Mouse (Mus musculus) left cerebral cortex, postnatal 14 days (tissue): ENCODE data around the gene Fam69b. TPM values are rescaled to one million over a fixed set of nuclear protein-coding genes. Genes with fewer than 3 reads are reported as not detected.

ENCODE experiments used
- DNase-seq, 2 experiments: peaks; one replicate each; pipeline ENCODE4 v3.0.0; 2021 to 2022; ENCODE audit warnings: low spot score in 2 of 2, mixed read lengths in 1 of 2
- intact Hi-C: fragments of 180-260 bp; cut with DNase I; formaldehyde crosslinking; loops from one replicate; pipeline ENCODE4 v1.15.1; 2025
- long read RNA-seq, 2 experiments: library from polyadenylated mRNA; stranded (forward); transcript quantifications; one replicate each; pipeline ENCODE4 v2.0.0; 2021
- total RNA-seq, 2 experiments: library from RNA; stranded (reverse); gene quantifications; 2 replicates each; pipeline ENCODE4 v1.2.3; 2021

The Fam69b gene
- 10 to 100 TPM; 80.3 TPM for total RNA-seq
- long read RNA-seq, experiment 1, transcript Fam69b-201 (5 exons, 1,622 nt): major isoform, 153 of 172 reads
- long read RNA-seq, experiment 1, partial matches to known transcripts: 0 of 172 reads
- long read RNA-seq, experiment 1, other reads (novel, unspliced or antisense): 19 of 172 reads
- long read RNA-seq, experiment 2, transcript Fam69b-201 (5 exons, 1,622 nt): major isoform, 87 of 109 reads
- long read RNA-seq, experiment 2, partial matches to known transcripts: 4 of 109 reads
- long read RNA-seq, experiment 2, other reads (novel, unspliced or antisense): 17 of 109 reads

GRCm38 (mm10) chr2:26627921-26628739, at the start of gene Fam69b:
TSS of gene Fam69b (plus strand) at chr2:26628457.
- peak; percentile 91 to 93 for DNase-seq
- intact Hi-C loops: no loop called here

- intact Hi-C loops: no loop called here
- DNase-seq: no peak
Measured at GRCm38 (mm10) chr2:26579714-26580113, 48.5 kb upstream of the Fam69b start, which contains the start of gene Egfl7. TSS of gene Egfl7 (plus strand) at chr2:26580014.

DNA sequence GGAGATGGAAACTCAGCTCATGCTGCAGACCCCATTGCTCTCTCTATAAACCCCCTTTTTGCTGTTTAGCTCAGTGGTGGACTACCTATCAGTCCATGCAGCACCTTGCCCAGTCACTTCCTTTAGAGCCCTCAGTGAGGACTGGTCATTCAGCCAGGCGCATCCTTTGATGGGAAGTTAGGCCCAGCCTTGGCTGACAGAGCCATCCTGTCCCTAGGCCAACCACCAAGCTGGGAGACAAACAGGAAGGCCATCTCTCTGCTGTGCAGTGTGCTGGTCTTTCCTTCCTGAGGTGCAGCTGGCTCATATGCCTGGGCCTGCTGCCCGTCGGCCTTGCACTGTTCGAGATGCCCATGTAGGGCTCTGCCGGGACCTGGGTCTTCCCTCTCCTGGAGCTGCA, 47.5 kb upstream of the Fam69b start:
- no peak for DNase-seq
- intact Hi-C loops: no loop called here

GRCm38 (mm10) chr2:26582203-26582602, 46.1 kb upstream of the Fam69b start:
- DNase-seq: no peak
- intact Hi-C loops: no loop called here

- intact Hi-C loops: no loop called here
- DNase-seq: no peak
Measured at GRCm38 (mm10) chr2:26582741-26583140, 45.5 kb upstream of the Fam69b start.

DNA sequence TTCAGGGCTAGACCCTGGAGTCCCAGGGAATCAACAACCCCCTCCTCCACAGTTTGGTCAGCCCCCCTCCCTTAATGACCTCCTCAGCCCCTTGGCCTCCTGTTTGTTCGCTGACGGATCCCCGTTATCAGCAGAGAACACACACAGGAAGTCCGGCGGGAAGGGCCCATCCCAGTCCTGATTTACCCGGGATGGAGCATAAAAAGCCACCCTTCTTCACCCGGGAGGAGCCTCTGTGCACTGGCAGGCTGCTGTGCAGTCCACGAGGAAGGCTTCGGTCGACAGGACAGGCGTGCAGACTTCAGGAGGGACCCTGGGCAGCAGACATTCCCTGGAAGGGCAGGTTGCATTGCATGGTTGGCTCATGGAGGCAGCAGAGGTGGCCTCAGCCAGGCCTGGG, 44.6 kb upstream of the Fam69b start:
- DNase-seq: no peak
- intact Hi-C loops: no loop called here

DNA sequence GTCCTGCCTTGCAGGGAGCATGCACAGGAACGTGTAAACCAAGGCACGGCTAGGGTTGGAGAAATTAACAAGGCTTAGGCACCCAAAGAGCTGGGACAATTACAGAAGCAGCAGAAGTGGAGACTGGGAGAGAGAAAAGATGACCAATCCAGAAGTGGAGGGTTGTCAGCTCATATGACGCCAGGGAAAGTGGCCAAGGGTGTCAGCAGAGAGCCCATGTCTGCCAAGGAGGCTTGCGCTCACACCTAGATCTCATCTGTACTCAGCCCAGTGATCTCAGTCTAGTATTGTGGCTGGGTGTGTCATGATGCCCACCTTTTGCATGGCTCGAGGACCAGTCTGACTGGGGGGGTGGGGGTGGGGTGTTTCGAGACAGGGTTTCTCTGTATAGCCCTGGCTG, 42.5 kb upstream of the Fam69b start:
- intact Hi-C loops: no loop called here
- DNase-seq: peak in 1 of 2 experiments; percentile 44

GRCm38 (mm10) chr2:26586294-26587043, 41.8 kb upstream of the Fam69b start, which contains the start of gene Gm20532:
TSS of gene Gm20532 (plus strand) at chr2:26586639.
- intact Hi-C loops: no loop called here
- DNase-seq: peak; percentile 56 to 65

DNA sequence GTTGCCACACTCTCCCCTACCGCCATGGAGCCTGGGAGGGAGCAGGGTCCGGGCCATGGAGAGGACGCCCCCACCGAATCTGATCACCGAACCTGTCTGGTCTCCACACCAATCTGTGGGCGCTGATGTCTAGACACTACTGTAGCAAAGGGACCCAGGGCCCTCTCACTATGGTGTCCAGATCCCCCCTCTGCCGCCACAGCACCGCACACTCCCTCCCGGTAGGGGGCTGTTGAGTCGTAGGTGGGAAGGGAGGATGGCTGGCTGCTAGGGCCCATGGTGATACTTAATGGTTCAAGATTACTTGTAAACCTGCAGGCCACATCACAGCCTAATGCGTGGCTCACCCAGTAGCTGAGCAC, 41.2 kb upstream of the Fam69b start:
- DNase-seq: peak in 1 of 2 experiments; percentile 28
- intact Hi-C loops: no loop called here

DNA sequence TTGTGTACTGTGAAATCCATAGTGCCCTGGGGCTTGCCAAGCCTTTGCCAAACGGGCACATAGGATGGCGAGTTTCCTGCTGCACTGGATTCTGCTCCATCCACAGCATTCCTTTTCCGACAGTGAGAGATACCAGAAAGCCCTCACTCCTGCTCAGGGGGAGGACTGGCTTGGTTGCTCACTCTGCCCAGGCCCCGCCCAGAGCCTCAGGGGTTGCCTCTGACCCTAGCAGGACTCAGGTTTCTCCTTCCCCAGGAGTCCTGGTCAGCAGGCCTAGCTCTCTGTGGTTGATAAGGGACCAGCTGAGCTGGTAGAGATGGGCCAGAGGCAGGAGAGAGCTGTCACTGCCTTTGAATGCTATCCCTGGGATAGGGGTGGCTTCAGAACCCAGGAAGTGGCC, 39.7 kb upstream of the Fam69b start:
- DNase-seq: no peak
- intact Hi-C loops: no loop called here

- intact Hi-C loops: no loop called here
- DNase-seq: no peak
Measured at GRCm38 (mm10) chr2:26589284-26589683, 39.0 kb upstream of the Fam69b start.

GRCm38 (mm10) chr2:26590282-26590681, 38.0 kb upstream of the Fam69b start:
- DNase-seq: no peak

GRCm38 (mm10) chr2:26590962-26591361, 37.3 kb upstream of the Fam69b start:
- DNase-seq: no peak
- intact Hi-C loops: no loop called here

More at GRCm38 (mm10) chr2:26590282-26590681, 38.0 kb upstream of the Fam69b start:
- intact Hi-C loops: no loop called here

- intact Hi-C loops: no loop called here
- DNase-seq: no peak
Measured at GRCm38 (mm10) chr2:26591416-26591815, 36.8 kb upstream of the Fam69b start.

DNA sequence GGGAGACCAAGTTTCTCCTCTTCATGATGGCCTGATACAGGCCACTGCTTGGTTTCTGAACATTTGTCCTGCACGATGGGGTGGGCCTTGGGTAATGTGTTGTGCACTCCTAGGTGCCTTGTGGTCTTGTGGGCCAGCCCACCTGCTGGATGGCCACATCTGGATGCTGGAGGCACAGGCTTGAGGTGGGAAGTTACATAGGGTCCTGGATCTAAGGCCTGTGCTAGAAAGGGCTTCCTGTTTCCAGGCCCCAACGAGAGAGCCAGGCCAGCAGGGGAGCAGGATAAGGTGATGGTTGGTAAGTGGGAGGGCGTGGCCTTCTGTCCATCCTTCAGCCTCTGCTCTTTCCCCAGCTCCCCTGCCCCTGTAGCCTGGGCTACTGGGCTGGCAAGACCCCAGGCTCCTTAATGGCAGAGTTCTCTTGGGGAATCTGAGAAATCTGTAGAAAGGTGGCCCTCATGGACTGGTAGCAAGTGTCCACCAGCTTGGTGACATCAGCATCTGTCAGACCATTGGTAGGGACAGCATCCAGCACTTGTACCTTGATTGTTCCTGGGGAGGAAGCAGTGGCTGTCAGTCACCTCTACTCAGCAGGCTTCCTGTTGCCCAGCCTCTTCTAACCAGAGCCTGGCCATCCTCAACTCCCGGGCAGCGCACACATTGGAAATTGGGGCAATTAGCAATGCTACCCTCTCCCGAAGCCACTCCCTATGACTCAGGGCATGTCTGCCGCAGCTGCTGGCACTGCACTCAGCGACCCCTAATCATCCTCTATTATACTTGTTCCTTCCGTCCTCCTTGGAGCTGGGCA, 34.8 kb upstream of the Fam69b start:
- intact Hi-C loops: no loop called here

GRCm38 (mm10) chr2:26594022-26594346, 34.3 kb upstream of the Fam69b start:
- peak in 1 of 2 experiments; percentile 39 for DNase-seq
- intact Hi-C loops: no loop called here

More for the DNA sequence above, 34.8 kb upstream of the Fam69b start:
- DNase-seq: no peak

DNA sequence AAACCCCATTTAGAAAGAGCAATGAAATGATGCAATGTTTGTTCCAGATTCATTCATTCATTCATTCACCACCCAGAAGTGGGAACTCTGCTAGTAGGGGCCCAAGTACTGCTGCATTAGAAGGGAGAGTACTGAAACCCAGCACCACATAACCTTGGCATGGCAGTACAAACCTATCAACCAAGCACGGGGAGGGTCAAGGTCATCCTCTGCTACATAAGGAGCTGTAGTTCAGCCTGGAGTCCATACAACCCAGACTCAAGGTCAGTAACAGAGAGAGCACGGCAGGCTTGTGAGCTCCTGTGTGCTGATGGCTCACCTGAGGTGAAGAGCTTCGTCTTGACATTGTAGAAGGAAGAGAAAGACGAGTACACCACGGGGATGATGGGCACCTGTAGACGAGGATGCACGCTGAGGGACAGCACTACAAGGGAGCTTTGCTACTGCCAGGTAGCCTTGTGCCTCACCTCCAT, 33.8 kb upstream of the Fam69b start:
- intact Hi-C loops: no loop called here
- no peak for DNase-seq

DNA sequence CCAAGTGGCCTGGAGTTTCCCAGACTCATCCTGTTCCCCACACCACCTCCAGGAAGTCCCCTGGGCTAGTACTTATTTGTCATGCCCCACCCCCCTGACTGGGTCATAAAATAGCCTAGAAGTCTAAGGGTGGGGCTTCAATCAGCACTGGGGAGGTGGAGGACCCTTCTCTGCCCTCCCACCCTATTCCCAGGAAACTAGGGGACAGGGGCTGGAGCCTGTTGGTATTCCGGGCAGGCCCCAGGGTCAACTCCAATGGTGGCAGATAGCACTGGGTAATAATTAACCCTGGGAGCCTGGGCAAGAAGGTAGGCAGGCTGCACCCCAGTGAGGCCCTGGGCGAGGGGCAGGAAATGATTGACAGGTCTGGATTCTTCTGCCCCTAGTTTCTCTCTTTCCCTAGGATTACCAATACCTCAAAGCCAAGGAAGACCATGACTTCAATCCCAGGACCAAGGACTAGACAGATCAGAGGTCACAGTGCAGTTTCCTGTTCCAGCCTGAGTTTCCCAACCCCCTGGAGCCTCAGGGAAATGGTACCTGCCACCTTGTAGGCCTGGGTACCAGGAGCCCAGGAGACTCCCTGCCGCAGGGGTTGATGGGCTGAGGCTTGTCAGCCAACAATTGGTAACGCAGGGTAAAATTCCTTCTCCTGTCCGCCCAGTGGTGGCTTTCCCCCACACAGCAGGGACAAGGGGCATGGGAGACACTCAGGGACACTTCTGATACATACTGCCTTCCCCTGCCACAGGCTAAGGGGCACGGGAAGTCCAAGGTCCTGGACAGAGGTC, 33.1 kb upstream of the Fam69b start:
- intact Hi-C loops: no loop called here
- DNase-seq: no peak
